Mouse (Mus musculus): ENCODE data around the gene Oaz2.

- TF ChIP-seq MYOD1 (IDR thresholded peaks at IDR 0.05; ENCODE audit: control insufficient read depth in 1 of 3, insufficient read length in 2 of 3, low read depth in 2 of 3) (peak in 2 of 3 experiments; percentile 28 to 41), POLR2A (IDR thresholded peaks at IDR 0.05; ENCODE audit: insufficient read length, low read depth) (no peak), USF1 (IDR thresholded peaks at IDR 0.05; ENCODE audit: low read depth) (no peak), MAX (IDR thresholded peaks at IDR 0.05; ENCODE audit: low read depth) (no peak), CEBPB (IDR thresholded peaks at IDR 0.05; ENCODE audit: insufficient read depth, poor library complexity, severe bottlenecking) (no peak), REST (IDR thresholded peaks at IDR 0.05; ENCODE audit: insufficient read depth, insufficient read length) (no peak)
Measured at GRCm38 (mm10) chr9:65636926-65637325, 30.9 kb upstream of the Oaz2 start.
